Mouse (Mus musculus): ENCODE measurements at regions not wholly inside any gene's neighbourhood (a gene's known extent, or its start where the extent isn't known, plus 50 kb on each side); places are given as distances from the start of the nearest gene placed in this dataset.

- no peak for DNase-seq (ENCODE audit: low spot score)
These were observed 461.2 kb upstream of the Cited2 start for GRCm38 (mm10) chr10:17261825-17262205.

DNA sequence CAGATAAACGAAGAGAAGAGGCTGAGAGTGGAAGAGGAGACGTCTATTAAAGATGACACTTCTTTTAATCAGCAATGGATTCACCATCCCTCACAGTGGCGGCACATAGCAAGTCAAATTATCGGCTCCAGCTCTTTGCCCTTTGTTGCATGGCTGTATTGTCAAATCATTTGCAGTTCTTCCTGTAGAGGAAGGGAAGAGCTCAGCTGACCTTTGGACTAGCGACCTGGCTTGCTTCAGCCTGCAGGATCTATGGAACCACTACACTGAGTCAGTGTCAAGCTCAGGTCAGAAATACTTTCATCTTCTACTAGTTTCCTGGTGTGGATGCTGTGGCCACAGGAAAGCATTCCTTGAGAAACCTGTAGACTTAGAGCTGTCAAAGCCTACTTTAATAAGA lies 450.4 kb upstream of the Cited2 start:
- no peak for DNase-seq (ENCODE audit: low spot score)

DNA sequence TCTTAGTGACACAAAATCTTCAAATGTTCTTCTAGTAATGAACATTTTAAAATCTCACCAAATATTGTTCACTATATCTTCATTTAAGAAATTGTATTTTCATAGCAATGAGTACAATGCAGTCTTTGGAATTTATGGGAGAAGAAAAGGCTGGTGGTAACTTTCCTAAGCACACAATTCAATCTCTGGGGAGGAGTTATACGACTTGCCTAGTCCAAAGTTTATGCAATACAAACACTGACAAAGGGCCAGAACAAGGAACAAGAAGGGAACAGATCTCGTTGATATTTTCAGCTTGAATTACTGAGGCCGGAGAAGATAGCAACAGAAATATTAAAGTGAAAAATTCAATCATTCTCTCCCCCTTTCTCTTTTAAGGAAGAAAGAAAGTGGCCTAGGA lies 449.2 kb upstream of the Cited2 start:
- DNase-seq (ENCODE audit: low spot score), result no peak

- no peak for DNase-seq (ENCODE audit: low spot score)
These were observed 447.8 kb upstream of the Cited2 start for GRCm38 (mm10) chr10:17275214-17275613.

GRCm38 (mm10) chr10:17277911-17278310 lies 445.1 kb upstream of the Cited2 start:
- no peak for DNase-seq (ENCODE audit: low spot score)

DNA sequence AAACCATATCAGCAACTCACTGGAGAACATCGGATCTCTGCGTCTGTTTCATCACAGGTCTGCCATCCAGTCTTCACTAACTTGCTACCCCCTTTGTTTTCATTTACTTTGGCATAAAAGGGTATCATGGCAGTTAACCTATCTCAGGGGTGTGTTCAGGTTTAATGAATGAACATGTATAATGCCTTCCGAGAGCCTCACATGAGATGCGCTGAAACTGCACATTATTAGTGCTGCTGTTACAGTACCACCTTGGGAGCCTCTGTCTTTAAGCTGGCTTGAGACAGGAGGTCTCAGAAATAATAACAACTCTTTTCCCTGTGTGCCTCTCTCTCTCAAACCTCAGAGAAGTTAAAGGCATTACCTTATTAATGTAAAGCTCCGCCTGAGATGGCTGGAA lies 438.2 kb upstream of the Cited2 start:
- no peak for DNase-seq (ENCODE audit: low spot score)

GRCm38 (mm10) chr10:17287141-17287540 lies 435.9 kb upstream of the Cited2 start:
- no peak for DNase-seq (ENCODE audit: low spot score)

- no peak for DNase-seq (ENCODE audit: low spot score)
These were observed 434.8 kb upstream of the Cited2 start for GRCm38 (mm10) chr10:17288231-17288630.

DNA sequence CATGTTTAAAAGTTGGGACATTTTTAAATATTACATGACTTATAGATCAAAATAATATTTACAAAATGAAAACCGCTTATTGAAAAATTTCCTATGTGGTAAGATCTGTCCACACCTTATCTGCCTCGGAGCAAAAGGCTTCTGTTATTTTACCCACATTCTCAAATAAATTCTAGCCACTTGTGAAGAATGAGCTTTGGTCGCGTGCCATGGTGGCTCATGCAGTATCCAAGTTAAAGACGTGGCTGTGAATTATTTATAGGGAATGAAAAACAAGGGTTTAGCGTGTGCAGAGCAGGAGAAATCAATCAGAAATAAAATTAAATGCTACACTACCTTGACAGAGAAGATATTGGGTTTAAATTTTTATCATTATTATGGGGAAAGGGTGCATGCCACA lies 430.7 kb upstream of the Cited2 start:
- no peak for DNase-seq (ENCODE audit: low spot score)

DNA sequence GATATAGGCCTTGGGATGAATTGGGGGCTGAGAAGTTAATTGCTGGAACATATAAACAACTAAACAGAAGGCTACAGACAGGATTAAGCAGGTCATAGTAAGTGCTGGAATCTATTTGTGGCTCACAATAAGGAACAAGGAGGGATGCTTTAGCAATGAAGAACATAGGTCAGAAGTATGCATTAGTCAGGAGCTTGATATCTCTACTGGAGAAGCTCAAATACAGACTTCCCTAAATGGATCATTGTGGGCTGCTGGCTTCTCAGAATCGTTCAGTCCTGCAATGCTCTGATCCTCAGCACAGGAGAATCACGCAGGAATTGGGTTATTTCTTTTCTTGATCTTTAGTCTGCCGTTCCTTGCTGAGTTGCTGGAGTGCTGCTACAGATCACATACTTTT lies 428.6 kb upstream of the Cited2 start:
- DNase-seq (ENCODE audit: low spot score), result no peak

DNA sequence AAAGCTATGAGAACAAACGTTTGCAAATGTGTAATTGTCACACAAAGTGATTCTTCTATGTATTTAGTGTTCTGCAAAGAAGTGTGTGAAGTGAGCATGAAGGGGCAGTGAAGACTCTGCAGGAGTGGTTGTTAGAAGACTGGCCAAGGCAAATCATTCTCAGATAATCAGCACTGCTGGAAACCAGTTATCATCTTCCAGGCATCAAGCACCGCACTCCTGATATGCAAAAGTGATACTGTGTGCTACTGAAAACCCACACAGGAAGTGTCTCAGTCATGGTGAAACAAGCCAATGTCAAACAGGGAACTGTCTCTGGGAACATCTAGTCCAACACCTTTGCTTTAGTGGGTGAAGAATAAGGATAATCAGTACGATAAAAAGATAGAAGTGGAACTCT lies 427.9 kb upstream of the Cited2 start:
- no peak for DNase-seq (ENCODE audit: low spot score)

- no peak for DNase-seq (ENCODE audit: low spot score)
These were observed 423.4 kb upstream of the Cited2 start for GRCm38 (mm10) chr10:17299600-17299999.

GRCm38 (mm10) chr10:17326724-17327123 lies 396.3 kb upstream of the Cited2 start:
- DNase-seq (ENCODE audit: low spot score), result no peak

DNA sequence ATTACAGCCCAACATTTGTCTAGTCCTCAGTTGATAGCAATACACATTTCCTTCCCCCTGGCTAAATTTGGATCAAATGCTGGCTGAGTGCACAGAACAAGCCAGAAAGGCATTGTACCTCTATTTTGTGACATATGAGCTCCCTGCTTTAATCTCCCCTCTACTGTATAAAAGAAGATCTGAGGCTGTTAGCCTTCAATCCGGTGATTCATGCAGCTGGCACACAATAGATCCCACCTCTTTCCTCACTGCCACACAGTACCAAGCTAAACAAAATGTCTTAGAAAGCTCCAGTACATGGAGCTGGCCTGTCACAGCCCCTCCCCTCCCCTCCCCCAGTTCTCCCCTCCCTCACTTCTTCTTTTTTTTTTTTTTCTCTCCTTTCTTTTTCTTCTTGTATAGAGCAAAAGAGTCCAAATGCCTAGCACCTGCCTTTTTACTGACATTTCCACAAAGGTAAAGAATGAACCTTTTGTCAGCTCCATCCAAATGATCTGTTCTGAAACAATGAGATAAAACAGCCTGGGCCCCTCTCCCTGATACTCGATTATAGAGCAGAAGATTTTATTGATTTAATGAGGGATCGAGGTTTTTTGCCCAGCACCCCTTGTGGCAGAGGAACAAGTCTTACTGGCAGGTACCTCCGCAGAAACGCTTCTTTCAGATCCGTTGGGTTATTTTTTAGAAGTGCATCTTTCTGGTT lies 392.0 kb upstream of the Cited2 start:
- no peak for DNase-seq (ENCODE audit: low spot score)

DNA sequence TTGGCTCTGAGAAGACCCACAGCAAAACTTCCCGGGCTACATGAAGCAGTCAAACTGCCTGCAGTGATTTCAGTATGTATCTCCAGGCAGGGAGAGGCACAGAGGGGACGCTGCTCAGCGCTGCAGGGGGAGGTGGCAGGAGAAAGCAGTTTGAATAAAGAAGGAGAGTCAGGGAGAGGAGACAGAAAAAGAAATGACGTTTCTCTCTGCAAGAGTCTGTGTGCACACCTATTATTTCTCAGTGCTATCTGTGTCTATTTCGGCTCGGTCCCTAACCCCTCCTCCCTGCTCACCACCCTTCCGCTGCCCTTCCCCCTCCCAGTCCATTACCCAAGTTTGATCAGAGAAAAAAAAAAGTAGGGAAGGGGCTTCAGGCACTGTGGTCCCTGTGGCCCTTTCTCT lies 391.4 kb upstream of the Cited2 start:
- DNase-seq (ENCODE audit: low spot score), result no peak

- peak; percentile 47 for DNase-seq (ENCODE audit: low spot score)
These were observed 390.8 kb upstream of the Cited2 start for GRCm38 (mm10) chr10:17332025-17332767.

- DNase-seq (ENCODE audit: low spot score), result no peak
These were observed 390.0 kb upstream of the Cited2 start for GRCm38 (mm10) chr10:17332986-17333385.

DNA sequence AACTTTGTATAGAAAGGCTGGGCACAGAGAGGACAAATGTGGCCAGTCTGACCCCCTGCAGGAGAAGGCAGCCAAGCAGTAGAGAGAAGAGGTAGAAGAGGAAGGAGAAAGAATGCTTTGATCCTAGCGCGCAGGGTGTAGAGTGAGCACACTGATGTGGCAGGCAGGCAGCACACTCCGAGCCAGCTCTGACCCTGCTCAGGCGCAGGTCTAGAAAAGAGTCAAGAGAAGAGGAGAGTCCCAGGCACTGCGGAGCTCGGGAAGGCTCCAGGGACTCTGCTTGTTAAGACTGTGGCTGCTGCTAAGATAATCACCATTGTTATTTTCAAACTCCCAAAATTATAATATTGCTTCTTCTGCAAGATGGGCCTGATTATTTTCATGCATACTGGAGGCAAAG lies 389.3 kb upstream of the Cited2 start:
- no peak for DNase-seq (ENCODE audit: low spot score)

DNA sequence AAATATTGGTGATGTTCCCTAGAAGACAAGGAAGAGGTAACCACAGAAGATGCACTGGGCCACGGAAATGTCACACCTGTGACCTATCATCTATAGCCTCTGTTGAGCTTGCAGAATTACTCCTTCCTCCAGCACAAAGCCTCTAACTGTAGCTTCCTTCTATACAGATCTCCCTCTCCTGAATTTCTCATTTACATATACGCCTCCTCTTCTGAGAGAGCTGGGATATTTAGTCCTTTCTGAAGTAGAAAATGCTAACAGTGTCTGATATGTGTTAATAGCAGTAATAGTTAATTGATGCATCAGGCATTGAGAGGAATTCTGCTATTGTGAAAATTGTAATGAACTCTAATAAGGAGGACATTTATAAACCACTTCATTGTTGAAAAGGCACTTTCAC lies 385.8 kb upstream of the Cited2 start:
- DNase-seq (ENCODE audit: low spot score), result no peak

DNA sequence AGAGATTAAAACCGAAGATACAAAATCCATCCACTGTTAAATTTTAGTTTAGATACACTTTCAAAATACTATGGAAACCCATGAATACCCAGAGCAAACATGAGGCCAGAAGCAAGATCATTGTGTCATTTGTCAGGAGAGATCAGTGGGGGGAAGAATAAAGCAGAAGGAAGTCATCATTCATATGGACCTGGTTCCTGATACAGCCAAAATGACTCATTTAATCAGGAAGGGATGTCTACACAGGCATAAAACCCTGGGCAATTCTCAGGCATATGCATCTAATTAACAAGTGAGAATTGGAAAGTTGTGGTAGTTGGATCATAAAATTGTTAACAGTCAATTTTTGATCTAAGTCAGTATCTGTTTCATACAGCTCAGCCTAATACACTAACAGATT lies 379.2 kb upstream of the Cited2 start:
- DNase-seq (ENCODE audit: low spot score), result no peak

DNA sequence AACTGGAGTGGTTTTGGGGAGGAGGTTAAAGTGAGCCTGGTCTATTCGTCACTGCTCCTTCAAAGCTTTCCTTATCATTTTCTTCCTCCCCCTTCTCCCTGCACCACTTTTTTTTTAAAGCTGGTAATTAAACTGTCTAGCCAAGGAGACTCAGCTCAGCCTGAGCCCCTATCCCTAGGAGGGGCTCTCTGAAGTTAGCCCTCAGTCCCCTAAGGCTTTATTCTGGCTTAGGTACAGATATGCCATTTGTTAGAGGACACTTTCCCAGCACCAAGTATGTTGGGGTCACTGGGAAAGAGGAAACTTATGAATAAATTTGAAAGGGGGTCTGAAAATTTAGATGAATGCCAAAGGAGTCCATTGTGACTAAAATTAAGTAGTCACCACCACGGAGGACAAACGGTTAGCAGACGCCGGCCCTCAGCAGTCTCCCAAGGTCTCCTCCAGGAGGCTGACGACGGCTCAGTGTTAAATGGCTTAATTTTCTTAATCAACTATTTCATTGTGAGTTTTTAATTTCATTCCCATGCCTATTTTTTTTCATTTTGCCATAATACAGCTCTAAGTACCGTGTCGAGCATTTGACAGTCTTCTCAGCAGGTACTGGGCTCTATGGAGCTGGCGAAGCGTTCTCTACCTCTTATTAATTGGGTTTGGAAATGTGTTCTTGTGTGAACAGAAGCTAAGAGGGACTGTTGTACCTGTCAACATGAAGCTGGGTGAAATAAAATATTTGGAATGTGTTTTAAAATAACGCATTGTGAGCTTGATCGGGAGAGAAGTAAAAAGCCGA lies 370.6 kb upstream of the Cited2 start:
- DNase-seq (ENCODE audit: low spot score), result no peak

- DNase-seq (ENCODE audit: low spot score), result no peak
These were observed 367.5 kb upstream of the Cited2 start for GRCm38 (mm10) chr10:17355476-17355875.

DNA sequence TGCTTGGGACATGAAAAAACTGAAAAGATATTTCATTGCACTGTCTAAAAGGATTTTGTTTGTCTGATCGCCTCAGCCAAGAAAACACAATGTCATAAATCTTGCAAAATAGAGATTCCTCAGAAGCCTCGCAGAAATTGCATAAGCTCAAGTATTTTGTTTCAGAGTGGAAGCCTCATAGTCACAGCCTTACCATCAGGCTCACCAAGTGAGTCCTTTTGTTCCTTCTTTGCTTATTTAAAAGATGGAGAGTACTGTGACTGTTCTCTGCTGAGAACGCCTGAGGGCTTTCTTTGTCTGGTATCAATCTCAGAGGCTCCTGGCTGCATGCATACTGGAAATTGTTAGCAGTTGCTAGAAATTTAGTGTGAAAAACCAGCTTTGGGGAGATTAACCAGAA lies 367.0 kb upstream of the Cited2 start:
- DNase-seq (ENCODE audit: low spot score), result no peak

All from testis, postnatal 10 days (tissue).